Mouse (Mus musculus) gastrocnemius, adult 2 months (tissue): Measurements from ENCODE around the gene Btg3. TPM values are rescaled to one million over a fixed set of nuclear protein-coding genes. Genes with fewer than 3 reads are reported as not detected.

Source experiments
- DNase-seq: peaks from one replicate; pipeline ENCODE4 v3.0.0; 2022
- H3K27ac ChIP-seq: fragments of 200-600 bp; 2 replicates; pipeline ENCODE4 v1.8.1; 2022; ENCODE audit warnings: mild to moderate bottlenecking
- H3K4me3 ChIP-seq: fragments of 200-600 bp; 2 replicates; pipeline ENCODE4 v1.8.1; 2022; ENCODE audit warnings: mild to moderate bottlenecking, moderate library complexity
- CTCF ChIP-seq: fragments of 200-600 bp; IDR thresholded peaks from 2 replicates; pipeline ENCODE4 v1.8.1; 2022; ENCODE audit warnings: antibody characterized with exemption, mild to moderate bottlenecking, moderate library complexity
- intact Hi-C: fragments of 180-260 bp; cut with DNase I; formaldehyde crosslinking; loops from one replicate; pipeline ENCODE4 v1.15.1; 2025
- long read RNA-seq, 2 experiments: library from polyadenylated mRNA; stranded (forward); transcript quantifications; one replicate each; pipeline ENCODE4 v2.0.0; 2021
- total RNA-seq, 2 experiments: library from RNA; stranded (reverse); gene quantifications; 2 replicates each; pipeline ENCODE4 v1.2.3; 2021

The Btg3 gene
- total RNA-seq: 1 to 10 TPM; 1.8 to 4.5 TPM
- long read RNA-seq, experiment 1, partial matches to known transcripts: 2 of 5 reads
- long read RNA-seq, experiment 1, other reads (novel, unspliced or antisense): 0 of 5 reads
- long read RNA-seq, experiment 2, partial matches to known transcripts: 0 of 4 reads
- long read RNA-seq, experiment 2, other reads (novel, unspliced or antisense): 0 of 4 reads

DNA sequence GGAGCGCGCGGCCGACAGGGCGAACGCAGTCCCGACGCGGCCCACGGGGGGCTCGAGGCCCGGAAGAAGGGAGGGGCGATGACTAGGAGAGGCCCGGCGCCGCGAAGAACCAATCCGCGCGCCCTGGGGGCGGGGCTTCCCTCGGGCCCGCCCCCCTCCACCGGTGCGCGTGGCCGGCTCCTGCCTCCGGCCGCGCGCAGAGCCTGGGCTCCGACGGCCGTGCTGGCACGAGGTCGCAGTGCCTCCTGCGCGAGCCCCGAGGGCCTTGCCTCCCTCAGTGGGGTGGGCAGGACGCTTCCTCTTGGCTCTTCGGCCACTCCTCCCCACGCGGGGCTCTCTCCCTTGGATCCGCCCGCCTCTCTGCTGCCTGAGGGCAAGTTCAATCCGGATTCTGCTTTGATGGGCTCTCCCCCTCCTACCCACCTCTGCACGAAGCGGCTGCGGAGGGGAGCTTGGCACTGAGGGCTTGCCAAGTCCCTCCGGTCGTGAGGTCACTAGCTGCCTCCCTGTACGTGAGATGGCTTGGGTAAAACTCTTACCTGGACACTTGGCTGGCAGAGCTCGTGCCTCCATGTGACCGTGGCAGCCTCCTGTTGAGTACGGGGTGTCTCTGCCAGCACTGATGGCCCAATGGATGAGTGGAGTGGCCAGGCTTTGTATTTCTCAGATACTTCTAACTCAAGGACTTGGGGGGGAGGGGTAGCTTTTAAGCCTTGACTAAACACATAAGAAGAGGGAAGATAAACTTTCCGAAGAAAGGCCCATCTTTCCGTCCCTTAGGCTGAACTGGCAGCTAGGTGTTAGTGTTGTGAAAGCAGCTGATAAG lies at the start of gene Btg3:
Btg3 (minus strand) TSS at position 448 of the 826 bp plus-strand sequence.
- Histone ChIP-seq H3K27ac (peak within 1 kb of the TSS; percentile 86), H3K4me3 (peak within 1 kb of the TSS; percentile 97)
- intact Hi-C loops: loop anchor here (5.0 kb wide), 1 partner anchor 200 kb away; the partner anchor contains the start of gene D16Ertd472e
- DNase-seq: peak; percentile 91
- no peak for TF ChIP-seq CTCF

GRCm38 (mm10) chr16:78417733-78418132 lies 40.7 kb upstream of the Btg3 start:
- intact Hi-C loops: no loop called here
- H3K27ac ChIP-seq: peak overlapping the region; percentile 64; the same call in 1 of the 2 replicates
- H3K4me3 ChIP-seq: no peak overlapping the region
- no peak for DNase-seq
- no peak for TF ChIP-seq CTCF

DNA sequence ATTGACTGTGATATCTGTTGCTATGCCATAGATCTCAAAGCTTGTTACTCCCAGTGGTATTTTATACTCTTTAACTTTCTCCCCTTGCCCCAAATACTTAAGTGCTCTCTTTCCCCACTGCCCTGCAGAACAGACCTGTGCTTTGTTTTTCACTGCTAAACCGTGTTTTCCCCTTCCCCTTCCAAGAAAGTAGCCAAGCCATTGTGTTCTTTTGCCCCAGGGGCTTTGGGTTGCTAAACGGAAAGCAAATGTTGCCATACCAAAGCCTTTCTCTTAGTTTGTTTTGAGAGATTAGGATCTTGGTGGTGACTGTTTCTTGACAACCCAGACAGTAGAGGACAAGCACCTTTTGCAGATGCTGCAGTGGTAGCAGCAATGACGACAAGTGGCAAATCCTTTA lies 39.5 kb upstream of the Btg3 start:
- H3K4me3 ChIP-seq: no peak overlapping the region
- peak overlapping the region; percentile 64 for H3K27ac ChIP-seq
- intact Hi-C loops: no loop called here
- no peak for DNase-seq
- no peak for TF ChIP-seq CTCF

DNA sequence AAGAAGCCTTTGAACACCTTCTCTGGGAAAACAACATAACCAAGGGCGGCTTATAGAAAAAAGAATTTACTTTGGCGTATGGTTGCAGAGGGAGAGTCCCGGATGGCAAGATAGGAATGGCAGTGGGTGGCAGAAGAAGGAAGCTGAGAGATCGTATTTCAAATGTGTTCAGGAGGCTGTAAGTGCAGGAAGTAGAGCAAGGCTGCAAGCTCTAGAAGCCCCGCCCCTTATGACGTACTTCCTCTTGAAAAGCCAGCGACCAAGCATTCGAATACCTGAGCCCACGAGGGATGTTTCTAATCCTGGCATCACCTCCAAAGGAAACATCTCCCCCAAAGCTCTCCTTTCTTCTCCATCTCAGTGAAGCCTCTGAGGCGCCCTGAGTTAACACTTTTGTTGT lies 33.0 kb upstream of the Btg3 start:
- no peak overlapping the region for H3K4me3 ChIP-seq
- DNase-seq: no peak
- no peak overlapping the region for H3K27ac ChIP-seq
- intact Hi-C loops: no loop called here
- no peak for TF ChIP-seq CTCF

GRCm38 (mm10) chr16:78407855-78408254 lies 30.9 kb upstream of the Btg3 start:
- DNase-seq: no peak
- TF ChIP-seq CTCF: no peak
- Histone ChIP-seq H3K27ac (no peak overlapping the region), H3K4me3 (no peak overlapping the region)
- intact Hi-C loops: no loop called here

DNA sequence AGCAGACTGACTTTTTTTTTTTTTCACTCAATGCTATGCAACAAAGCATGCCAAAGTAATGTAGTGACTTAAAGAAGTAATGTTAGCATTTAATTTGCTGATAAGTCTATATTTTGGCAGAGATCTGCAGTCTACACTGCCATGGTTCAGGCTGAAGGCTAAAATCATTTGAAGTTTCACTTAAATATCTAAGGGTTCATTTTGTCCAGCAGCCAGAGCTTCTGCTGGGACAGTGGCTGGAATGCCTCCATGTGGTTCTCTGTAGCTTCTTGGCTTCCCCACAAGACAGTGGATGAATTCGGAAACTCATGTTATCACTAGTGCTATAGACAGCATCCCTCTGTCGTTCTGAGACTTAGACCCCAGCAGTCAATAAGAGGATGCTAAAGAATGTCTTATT lies 29.7 kb upstream of the Btg3 start:
- Histone ChIP-seq H3K27ac (no peak overlapping the region), H3K4me3 (no peak overlapping the region)
- TF ChIP-seq CTCF: no peak
- intact Hi-C loops: no loop called here
- DNase-seq: no peak

- H3K4me3 ChIP-seq: no peak overlapping the region
- no peak for TF ChIP-seq CTCF
- no peak for DNase-seq
- intact Hi-C loops: no loop called here
- no peak overlapping the region for H3K27ac ChIP-seq
Measured at GRCm38 (mm10) chr16:78402316-78402715, 25.3 kb upstream of the Btg3 start.

DNA sequence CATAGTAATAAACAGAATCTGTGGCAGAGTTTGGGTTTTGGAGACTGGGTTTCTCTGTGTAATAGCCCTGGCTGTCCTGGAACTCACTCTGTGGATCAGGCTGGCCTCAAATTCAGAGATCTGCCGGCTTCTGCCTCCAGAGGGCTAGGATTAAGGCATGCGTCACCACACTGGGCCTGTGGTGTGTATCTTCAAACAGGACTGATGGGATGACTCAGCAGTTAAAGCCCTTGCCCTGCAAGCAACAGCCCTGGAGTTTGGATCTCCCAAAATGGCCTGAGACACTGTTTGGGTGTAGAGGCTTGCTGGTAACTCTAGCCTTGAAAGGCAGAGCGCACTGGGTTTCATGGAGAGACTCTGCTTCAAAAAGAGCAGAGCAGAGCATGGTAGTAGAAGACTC lies 22.4 kb upstream of the Btg3 start:
- Histone ChIP-seq H3K4me3 (no peak overlapping the region), H3K27ac (no peak overlapping the region)
- no peak for TF ChIP-seq CTCF
- DNase-seq: no peak
- intact Hi-C loops: no loop called here

DNA sequence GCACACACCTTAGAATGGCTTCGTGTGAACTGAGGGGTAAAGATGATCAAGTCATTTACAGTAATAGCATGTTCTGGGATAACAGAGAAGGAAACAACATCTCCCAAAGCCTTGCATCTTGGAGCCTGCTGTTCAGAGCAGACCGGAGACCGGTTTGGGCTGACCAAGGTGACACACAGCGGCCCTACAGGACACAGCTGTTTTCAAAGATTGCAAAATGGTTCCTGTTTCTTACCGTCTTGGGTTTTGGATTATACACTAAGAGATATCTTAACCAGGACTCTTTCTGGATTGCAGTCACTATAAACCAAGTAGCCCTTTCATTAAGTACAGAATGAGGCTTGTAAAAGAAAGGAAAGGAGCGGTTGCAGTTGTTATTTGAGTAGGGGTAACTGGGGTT lies 21.7 kb upstream of the Btg3 start:
- H3K27ac ChIP-seq: no peak overlapping the region
- no peak overlapping the region for H3K4me3 ChIP-seq
- TF ChIP-seq CTCF: no peak
- intact Hi-C loops: no loop called here
- no peak for DNase-seq

DNA sequence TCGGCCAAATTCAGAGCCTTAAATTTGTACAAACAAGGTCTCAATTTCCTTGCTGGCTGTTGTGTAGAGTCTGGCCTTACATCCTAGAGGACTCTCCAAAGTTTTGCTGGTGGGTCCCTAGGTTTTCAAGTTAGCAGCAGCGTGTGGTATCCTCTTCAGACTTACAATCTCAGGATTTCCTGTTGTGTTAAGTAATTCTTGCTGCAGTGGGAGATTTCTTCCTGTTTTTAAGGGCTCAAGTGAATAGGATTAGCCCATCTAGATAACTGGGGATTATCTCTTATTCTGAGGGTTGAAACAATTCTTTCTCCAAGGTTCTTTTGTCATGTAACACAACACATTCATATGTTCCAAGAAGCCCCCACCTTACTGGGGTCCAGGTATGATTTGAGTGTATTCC lies 14.4 kb upstream of the Btg3 start:
- no peak overlapping the region for H3K4me3 ChIP-seq
- no peak for TF ChIP-seq CTCF
- DNase-seq: no peak
- peak overlapping the region; percentile 62 for H3K27ac ChIP-seq
- intact Hi-C loops: no loop called here

GRCm38 (mm10) chr16:78389986-78390385 lies 13.0 kb upstream of the Btg3 start:
- Histone ChIP-seq H3K4me3 (no peak overlapping the region), H3K27ac (no peak overlapping the region)
- DNase-seq: no peak
- intact Hi-C loops: no loop called here
- no peak for TF ChIP-seq CTCF

DNA sequence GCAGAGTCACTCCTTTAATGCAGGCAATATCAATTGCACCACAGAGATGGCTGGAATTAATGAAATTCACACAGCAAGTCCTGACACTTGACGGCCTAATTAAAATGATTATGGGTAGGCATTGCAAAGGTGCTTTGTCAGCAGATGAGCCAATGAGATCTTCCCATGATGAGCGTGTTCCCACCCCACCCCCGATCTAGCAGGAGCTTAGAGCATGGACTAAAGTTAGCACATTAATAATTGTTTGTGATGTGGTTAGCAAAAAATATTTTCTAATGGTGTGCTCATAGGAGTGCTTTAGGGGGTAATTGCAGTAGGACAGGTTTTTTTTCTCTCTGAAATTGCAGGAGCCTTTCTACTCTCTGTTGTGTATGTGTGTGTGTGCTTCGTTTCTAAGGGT lies 12.1 kb upstream of the Btg3 start:
- no peak for TF ChIP-seq CTCF
- Histone ChIP-seq H3K27ac (no peak overlapping the region), H3K4me3 (no peak overlapping the region)
- no peak for DNase-seq
- intact Hi-C loops: no loop called here

DNA sequence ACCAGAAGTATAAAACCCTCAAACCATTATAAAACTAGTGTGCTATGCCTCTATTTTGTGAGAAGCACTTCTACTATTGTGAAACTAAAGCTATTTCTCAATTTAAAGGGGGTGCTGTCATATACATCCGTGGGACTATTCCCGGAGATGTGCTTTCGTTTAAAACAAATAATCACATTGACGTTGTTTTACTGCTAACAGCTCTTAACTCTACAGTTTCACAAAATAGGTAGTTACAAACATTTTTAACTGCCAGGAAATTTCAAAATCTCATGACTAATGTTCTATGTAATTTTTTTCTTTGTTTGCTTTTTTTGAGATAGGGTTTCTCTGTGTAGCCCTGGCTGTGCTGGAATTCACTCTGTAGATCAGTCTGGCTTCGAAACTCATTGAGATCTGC lies 1.5 kb upstream of the Btg3 start:
- intact Hi-C loops: loop anchor here (5.0 kb wide), 1 partner anchor 199 kb away; the partner anchor contains the start of gene D16Ertd472e
- TF ChIP-seq CTCF: no peak
- no peak overlapping the region for H3K27ac ChIP-seq
- DNase-seq: no peak
- H3K4me3 ChIP-seq: no peak overlapping the region
